ENCODE assay signal across 8 mouse cellular contexts in the genomic region with DNA sequence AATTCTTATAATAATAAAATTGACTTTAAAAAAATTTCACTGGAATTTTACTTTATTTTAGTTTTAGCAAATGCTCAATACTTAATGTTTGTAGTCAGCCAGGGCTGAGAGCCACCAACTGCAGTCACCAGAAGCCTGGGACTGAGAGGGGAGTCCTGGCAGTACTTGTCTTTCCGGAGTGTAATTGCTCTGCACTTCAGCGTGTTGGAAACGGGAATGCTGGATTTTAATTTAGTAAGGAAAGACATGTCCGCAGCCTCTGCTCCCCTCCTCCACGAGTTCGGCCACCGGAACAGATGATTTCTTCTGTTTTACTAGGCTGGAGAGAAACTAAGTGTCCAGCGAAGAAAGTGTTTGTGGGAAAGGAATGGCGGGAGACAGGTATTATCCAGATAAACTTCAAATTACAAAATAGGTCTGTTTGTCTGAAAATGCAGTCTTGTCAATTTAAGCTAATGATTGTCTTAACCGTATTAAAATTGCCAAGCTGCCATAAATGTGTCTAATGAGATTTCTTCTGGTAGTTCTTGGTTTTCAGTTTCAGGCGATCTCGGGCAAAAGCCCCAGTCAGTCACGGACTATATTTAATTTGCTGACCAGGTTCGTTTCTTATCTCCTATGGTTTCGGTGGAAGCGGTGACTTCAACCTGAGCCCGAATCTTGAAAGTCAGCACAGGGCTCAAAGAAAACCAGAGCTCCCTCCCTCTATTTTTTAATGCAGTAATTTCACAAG. TPM values are rescaled to one million over a fixed set of nuclear protein-coding genes. Genes with fewer than 3 reads are reported as not detected.
DNase-seq lines count a peak whose midpoint lies in the region; ATAC-seq lines count a peak whose summit lies in the region.

No protein-coding gene starts in this region.

- peaks cover 14% of the 10 kb centered on the region for H3K4me1 ChIP-seq in heart, embryonic 10.5 days
- H3K4me1 ChIP-seq in heart, embryonic 14.5 days (ENCODE audit: control insufficient read depth in 2 of 2, insufficient read depth in 2 of 2, low read length in 2 of 2): peaks cover 5 to 39% of the 10 kb centered on the region in 2 experiments
- peaks cover 3% of the 10 kb centered on the region; the same call in 1 of the 2 replicates for H3K4me1 ChIP-seq in limb, embryonic 15.5 days

- no peaks in the 10 kb centered on the region for H3K36me3 ChIP-seq in heart, embryonic 10.5 days
- no peaks in the 10 kb centered on the region for H3K36me3 ChIP-seq in heart, embryonic 14.5 days (ENCODE audit: control insufficient read depth, insufficient read depth, low read length)
- no peaks in the 10 kb centered on the region for H3K36me3 ChIP-seq in limb, embryonic 15.5 days

- peak overlapping the region; percentile 87 for H3K4me2 ChIP-seq in heart, embryonic 14.5 days (ENCODE audit: low read length)
- H3K4me2 ChIP-seq in limb, embryonic 15.5 days: peak overlapping the region; percentile 77

- no peaks in the 10 kb centered on the region for H3K27me3 ChIP-seq in heart, embryonic 10.5 days (ENCODE audit: insufficient read depth, poor library complexity, severe bottlenecking)
- no peaks in the 10 kb centered on the region for H3K27me3 ChIP-seq in heart, embryonic 14.5 days (ENCODE audit: control insufficient read depth, insufficient read depth, low read length)
- no peaks in the 10 kb centered on the region for H3K27me3 ChIP-seq in limb, embryonic 15.5 days

- no peaks in the 10 kb centered on the region for H3K9me3 ChIP-seq in heart, embryonic 10.5 days
- no peaks in the 10 kb centered on the region for H3K9me3 ChIP-seq in heart, embryonic 14.5 days (ENCODE audit: control insufficient read depth, low read length)
- no peaks in the 10 kb centered on the region for H3K9me3 ChIP-seq in limb, embryonic 15.5 days

- H3K4me3 ChIP-seq in heart, embryonic 10.5 days: peak overlapping the region; percentile 94
- H3K4me3 ChIP-seq in heart, embryonic 14.5 days (ENCODE audit: control insufficient read depth in 1 of 2, insufficient read depth in 1 of 2, low read depth in 1 of 2, low read length in 2 of 2): peak overlapping the region; percentile 39 to 98
- H3K4me3 ChIP-seq in limb, embryonic 15.5 days: peak overlapping the region; percentile 93

- no peak for DNase-seq in heart, embryonic 10.5 days (ENCODE audit: low spot score)
- no peak for DNase-seq in heart, postnatal 36 days
- DNase-seq in adipocyte (ENCODE audit: low spot score): peak; percentile 27
- DNase-seq in yolk sac, embryonic 10.5 days (ENCODE audit: low spot score): peak; percentile 14
- DNase-seq in gastrocnemius, adult 8-10 months (ENCODE audit: low spot score in 2 of 2): no peak
- no peak for DNase-seq in left cerebral cortex, adult 8-10 months (ENCODE audit: low spot score in 2 of 2)

- ATAC-seq in heart, embryonic 14.5 days (ENCODE audit: insufficient number of reproducible peaks, insufficient read depth, low FRiP score, low read depth): no peak
- ATAC-seq in limb, embryonic 15.5 days (ENCODE audit: insufficient number of reproducible peaks, low FRiP score, low TSS enrichment, low read depth): no peak

- intact Hi-C loops in heart, postnatal 36 days (cut with DNase I): loop anchor here (2.0 to 10.0 kb wide), 5 partner anchors 21 to 307 kb away; no protein-coding TSS in a partner anchor

- peak overlapping the region; percentile 98 for H3K27ac ChIP-seq in heart, embryonic 10.5 days
- peak overlapping the region; percentile 64 to 99 for H3K27ac ChIP-seq in heart, embryonic 14.5 days (replicated peaks in 1 of 2; ENCODE audit: control insufficient read depth in 1 of 2, insufficient read depth in 1 of 2, low read depth in 2 of 2, low read length in 2 of 2)
- H3K27ac ChIP-seq in limb, embryonic 15.5 days: peak overlapping the region; percentile 80

- H3K9ac ChIP-seq in heart, embryonic 14.5 days (ENCODE audit: low read length): peak overlapping the region; percentile 94
- H3K9ac ChIP-seq in limb, embryonic 15.5 days: 0 out of 2 replicates have a peak overlapping the region, but pooled peaks have one; percentile 18

- WGBS in heart, embryonic 10.5 days: 18% methylated on average over 17 of the region's 17 CpGs
- WGBS in heart, embryonic 14.5 days: 9% methylated on average over 17 of the region's 17 CpGs
- 9% methylated on average over 17 of the region's 17 CpGs for WGBS in limb, embryonic 15.5 days

RNA-seq across cellular contexts. Expression of a gene that starts 2.5 kb away (rescaled TPM):
- polyA plus RNA-seq in heart, embryonic 10.5 days (2016; fragmentation: Nextera tagmentation; extraction: Ambion mirVana): 35.5 and 40.6 TPM in 2 replicates
- total RNA-seq in heart, postnatal 36 days (2021): 10 to 100 TPM; 78.8 to 80.0 TPM
- 59.8 and 60.4 TPM in 2 replicates for polyA plus RNA-seq in heart, embryonic 14.5 days (2014; fragmentation: Nextera tagmentation; extraction: Ambion mirVana)
- polyA plus RNA-seq in limb, embryonic 15.5 days (2015; fragmentation: Nextera tagmentation; extraction: Ambion mirVana): 36.5 and 38.9 TPM in 2 replicates
- total RNA-seq in gastrocnemius, adult 8-10 months (2022): 100 to 1,000 TPM; 119 to 137 (median 125) TPM
- 10 to 100 TPM; 36.9 to 39.8 (median 37.8) TPM for total RNA-seq in left cerebral cortex, adult 8-10 months (2022)

Comparison
In these comparisons a context has a peak if more than half of its experiments do, and no peak if none do; other contexts are left out.
1. DNase-seq: peak in adipocyte (single experiment) and yolk sac, embryonic 10.5 days (single experiment); none in heart, embryonic 10.5 days (single experiment), heart, postnatal 36 days (0 of 2), gastrocnemius, adult 8-10 months (0 of 2) and left cerebral cortex, adult 8-10 months (0 of 2).
2. Peak in every context shown above with its lines, with median percentiles within 50 percentile points of each other: H3K27ac ChIP-seq and H3K4me3 ChIP-seq.